10 mouse cellular contexts compared by ENCODE assay signal in genomic region chr9:57536362-57536761, GRCm38 (mm10). TPM values are rescaled to one million over a fixed set of nuclear protein-coding genes. Genes with fewer than 3 reads are reported as not detected.
A peak's percentile ranks its signal among the peaks of the same experiment; 100 is the strongest.
DNase-seq lines count a peak whose midpoint lies in the region; ATAC-seq and TF ChIP-seq lines count a peak whose summit lies in the region.
"Had no signal": no experiment of that assay in that cellular context is flagged by ENCODE, and none has a peak within 500 bp of the region (broad histone marks: within the 10 kb centered on the region; RNA-seq: fewer than 3 reads in every experiment).

No protein-coding gene starts in this region.

- no peak for TF ChIP-seq POLR2A in testis, adult 2 months (IDR thresholded peaks at IDR 0.05; ENCODE audit: control insufficient read depth, low read depth, low read length)
- TF ChIP-seq POLR2A in limb, embryonic 14.5 days (IDR thresholded peaks at IDR 0.05; ENCODE audit: borderline replicate concordance, extremely low read depth, insufficient read depth, insufficient read length): no peak

- H3K36me3 ChIP-seq in heart, embryonic 14.5 days (ENCODE audit: control insufficient read depth, insufficient read depth, low read length): peaks cover 67% of the 10 kb centered on the region
- no peaks in the 10 kb centered on the region; the same call in 1 of the 2 replicates for H3K36me3 ChIP-seq in testis, adult 2 months (ENCODE audit: control insufficient read depth, insufficient read depth, low read length)
- H3K36me3 ChIP-seq in limb, embryonic 14.5 days (ENCODE audit: control insufficient read depth, insufficient read depth, low read length): peaks cover 50% of the 10 kb centered on the region

- TF ChIP-seq CTCF in testis, adult 2 months (IDR thresholded peaks at IDR 0.05; ENCODE audit: control insufficient read depth, insufficient read depth, insufficient replicate concordance, low read depth, low read length): no peak

- no peak for DNase-seq in heart, adult 8-10 months (ENCODE audit: low spot score)
- no peak for DNase-seq in testis, postnatal 14 days (ENCODE audit: low spot score)
- no peak for DNase-seq in limb, embryonic 14.5 days (ENCODE audit: low spot score)
- no peak for DNase-seq in cerebellum, postnatal 25 days
- DNase-seq in layer of hippocampus, postnatal 14 days (ENCODE audit: low spot score in 2 of 2): no peak
- no peak for DNase-seq in natural killer cell, adult 2 months (ENCODE audit: low spot score in 2 of 2)
- DNase-seq: kidney, postnatal 4 days had no signal

- no peaks in the 10 kb centered on the region for H3K9me3 ChIP-seq in heart, embryonic 14.5 days (ENCODE audit: control insufficient read depth, low read length)
- no peaks in the 10 kb centered on the region for H3K9me3 ChIP-seq in limb, embryonic 14.5 days (ENCODE audit: control insufficient read depth, low read length)

- H3K9ac ChIP-seq in heart, embryonic 14.5 days (ENCODE audit: low read length): no peak overlapping the region
- H3K9ac ChIP-seq in limb, embryonic 14.5 days (ENCODE audit: low read depth, low read length, severe bottlenecking): no peak overlapping the region

- H3K4me1 ChIP-seq in heart, embryonic 14.5 days (ENCODE audit: control insufficient read depth in 2 of 2, insufficient read depth in 2 of 2, low read length in 2 of 2): peaks cover 3 to 9% of the 10 kb centered on the region in 2 experiments; a peak in 3 of 4 replicates
- peaks cover 8% of the 10 kb centered on the region for H3K4me1 ChIP-seq in testis, adult 2 months (ENCODE audit: control insufficient read depth, insufficient read depth, low read length)
- H3K4me1 ChIP-seq in limb, embryonic 14.5 days (ENCODE audit: control insufficient read depth, insufficient read depth, low read length): peaks cover 13% of the 10 kb centered on the region

- H3K4me3 ChIP-seq in heart, embryonic 14.5 days (ENCODE audit: control insufficient read depth in 1 of 2, insufficient read depth in 1 of 2, low read depth in 1 of 2, low read length in 2 of 2): no peak overlapping the region
- no peak overlapping the region for H3K4me3 ChIP-seq in testis, adult 2 months (ENCODE audit: control insufficient read depth, low read depth, low read length)
- H3K4me3 ChIP-seq in limb, embryonic 14.5 days (replicated peaks; ENCODE audit: low read length): no peak overlapping the region

- no peak for ATAC-seq in heart, embryonic 14.5 days (ENCODE audit: insufficient number of reproducible peaks, insufficient read depth, low FRiP score, low read depth)
- no peak for ATAC-seq in limb, embryonic 14.5 days (ENCODE audit: low FRiP score, low read depth)

- no peak overlapping the region for H3K27ac ChIP-seq in heart, embryonic 14.5 days (replicated peaks in 1 of 2; ENCODE audit: control insufficient read depth in 1 of 2, insufficient read depth in 1 of 2, low read depth in 2 of 2, low read length in 2 of 2)
- 0 out of 2 replicates have a peak overlapping the region, but pooled peaks have one; percentile 89 for H3K27ac ChIP-seq in testis, adult 2 months (ENCODE audit: control insufficient read depth, insufficient read depth, low read depth, low read length)
- no peak overlapping the region for H3K27ac ChIP-seq in limb, embryonic 14.5 days (replicated peaks; ENCODE audit: low read depth, low read length)

- 85% methylated on average over 5 of the region's 5 CpGs for WGBS in heart, embryonic 14.5 days
- 85% methylated on average over 5 of the region's 5 CpGs for WGBS in limb, embryonic 14.5 days

- H3K27me3 ChIP-seq in heart, embryonic 14.5 days (ENCODE audit: control insufficient read depth, insufficient read depth, low read length): no peaks in the 10 kb centered on the region
- no peaks in the 10 kb centered on the region for H3K27me3 ChIP-seq in testis, adult 2 months (ENCODE audit: control insufficient read depth, insufficient read depth, low read length)
- H3K27me3 ChIP-seq in limb, embryonic 14.5 days (ENCODE audit: control insufficient read depth, insufficient read depth, low read length): no peaks in the 10 kb centered on the region

- H3K4me2 ChIP-seq in heart, embryonic 14.5 days (ENCODE audit: low read length): peak overlapping the region; percentile 83; the same call in 1 of the 2 replicates
- H3K4me2 ChIP-seq in limb, embryonic 14.5 days (replicated peaks; ENCODE audit: low read depth, low read length, severe bottlenecking): peak overlapping the region; percentile 79; the same call in 1 of the 2 replicates

RNA-seq across cellular contexts. Expression of gene Fam219b, which starts 1.0 kb away (rescaled TPM):
- polyA plus RNA-seq in heart, embryonic 14.5 days (2014; fragmentation: Nextera tagmentation; extraction: Ambion mirVana): 11.1 and 13.3 TPM in 2 replicates
- total RNA-seq in heart, adult 8-10 months (2022): 10 to 100 TPM in 3 of 4 experiments, 1 to 10 TPM in 1; 9.5 to 11.6 (median 10.8) TPM
- polyA plus RNA-seq in testis, adult 2 months (2012; rRNA removed): 2.3 and 2.8 TPM in 2 replicates
- 16.2 and 19.0 TPM in 2 replicates for polyA plus RNA-seq in limb, embryonic 14.5 days (2012; rRNA removed)
- 25.2 and 27.0 TPM in 2 replicates for polyA plus RNA-seq in limb, embryonic 14.5 days (2014; fragmentation: Nextera tagmentation; extraction: Ambion mirVana)
- total RNA-seq in layer of hippocampus, postnatal 14 days (2021): 10 to 100 TPM; 20.9 to 23.4 TPM

RNA-seq across cellular contexts. Expression of gene Cox5a, which starts 15.3 kb away (rescaled TPM):
- polyA plus RNA-seq in heart, embryonic 14.5 days (2014; fragmentation: Nextera tagmentation; extraction: Ambion mirVana): 1,689 and 1,756 TPM in 2 replicates
- 1,000 to 10,000 TPM; 2,249 to 2,640 (median 2,421) TPM for total RNA-seq in heart, adult 8-10 months (2022)
- 335 and 344 TPM in 2 replicates for polyA plus RNA-seq in testis, adult 2 months (2012; rRNA removed)
- polyA plus RNA-seq in limb, embryonic 14.5 days (2012; rRNA removed): 168 and 174 TPM in 2 replicates
- 436 and 466 TPM in 2 replicates for polyA plus RNA-seq in limb, embryonic 14.5 days (2014; fragmentation: Nextera tagmentation; extraction: Ambion mirVana)
- total RNA-seq in layer of hippocampus, postnatal 14 days (2021): 100 to 1,000 TPM; 465 to 477 TPM

RNA-seq across cellular contexts. Expression of gene Mpi, which starts 16.2 kb away (rescaled TPM):
- 69.2 and 74.3 TPM in 2 replicates for polyA plus RNA-seq in heart, embryonic 14.5 days (2014; fragmentation: Nextera tagmentation; extraction: Ambion mirVana)
- total RNA-seq in heart, adult 8-10 months (2022): 100 to 1,000 TPM; 127 to 162 (median 147) TPM
- 268 and 282 TPM in 2 replicates for polyA plus RNA-seq in testis, adult 2 months (2012; rRNA removed)
- polyA plus RNA-seq in limb, embryonic 14.5 days (2012; rRNA removed): 51.0 and 55.6 TPM in 2 replicates
- polyA plus RNA-seq in limb, embryonic 14.5 days (2014; fragmentation: Nextera tagmentation; extraction: Ambion mirVana): 34.4 and 37.5 TPM in 2 replicates
- total RNA-seq in layer of hippocampus, postnatal 14 days (2021): 10 to 100 TPM; 71.3 to 78.8 TPM

RNA-seq across cellular contexts. Expression of gene Scamp2, which starts 24.4 kb away (rescaled TPM):
- 56.5 and 58.7 TPM in 2 replicates for polyA plus RNA-seq in heart, embryonic 14.5 days (2014; fragmentation: Nextera tagmentation; extraction: Ambion mirVana)
- 10 to 100 TPM; 25.0 to 31.1 (median 25.3) TPM for total RNA-seq in heart, adult 8-10 months (2022)
- polyA plus RNA-seq in testis, adult 2 months (2012; rRNA removed): 465 and 495 TPM in 2 replicates
- 75.3 and 99.2 TPM in 2 replicates for polyA plus RNA-seq in limb, embryonic 14.5 days (2012; rRNA removed)
- 81.7 and 82.5 TPM in 2 replicates for polyA plus RNA-seq in limb, embryonic 14.5 days (2014; fragmentation: Nextera tagmentation; extraction: Ambion mirVana)
- 10 to 100 TPM; 26.6 to 28.0 TPM for total RNA-seq in layer of hippocampus, postnatal 14 days (2021)

RNA-seq across cellular contexts. Expression of gene Rpp25, which starts 32.5 kb away (rescaled TPM):
- polyA plus RNA-seq in heart, embryonic 14.5 days (2014; fragmentation: Nextera tagmentation; extraction: Ambion mirVana): 13.1 and 15.2 TPM in 2 replicates
- 1 to 10 TPM; 2.0 to 3.7 (median 2.0) TPM for total RNA-seq in heart, adult 8-10 months (2022)
- polyA plus RNA-seq in testis, adult 2 months (2012; rRNA removed): 0.20 and 0.55 TPM in 2 replicates
- 0.60 and 0.74 TPM in 2 replicates for polyA plus RNA-seq in limb, embryonic 14.5 days (2012; rRNA removed)
- polyA plus RNA-seq in limb, embryonic 14.5 days (2014; fragmentation: Nextera tagmentation; extraction: Ambion mirVana): 0.94 and 1.5 TPM in 2 replicates
- total RNA-seq in layer of hippocampus, postnatal 14 days (2021): 10 to 100 TPM in 1 of 2 experiments, 1 to 10 TPM in 1; 8.0 to 12.2 TPM
- total RNA-seq: neutrophil, adult 5-6 weeks had no signal
